Mouse (Mus musculus) stomach, postnatal 0 days (tissue): ENCODE results near the gene Ly6g6e. TPM values are rescaled to one million over a fixed set of nuclear protein-coding genes. Genes with fewer than 3 reads are reported as not detected.

Experiments
- ATAC-seq: fragments of 200-750 bp; cut with Nextera tagmentation; 2 replicates; pipeline ENCODE4 v1.8.0; 2017; ENCODE audit not compliant: low FRiP score, low TSS enrichment
- DNase-seq: peaks from one replicate; pipeline ENCODE4 v3.0.0-alpha.2; 2016; ENCODE audit warnings: low spot score
- H3K27ac ChIP-seq: fragments of 300-500 bp; sonication (generic); replicated peaks from 2 replicates; pipeline ENCODE4 v1.5.1; 2014; ENCODE audit warnings: mild to moderate bottlenecking, control low read depth
- H3K27me3 ChIP-seq: fragments of 300-500 bp; sonication (generic); 2 replicates; pipeline ENCODE4 v1.6.1; 2014; ENCODE audit warnings: low read length; ENCODE audit not compliant: control insufficient read depth, insufficient read depth
- H3K36me3 ChIP-seq: fragments of 300-500 bp; sonication (generic); 2 replicates; pipeline ENCODE4 v1.6.1; 2014; ENCODE audit warnings: low read length, mixed read lengths; ENCODE audit not compliant: control insufficient read depth, insufficient read depth
- H3K4me1 ChIP-seq: fragments of 300-500 bp; sonication (generic); replicated peaks from 2 replicates; pipeline ENCODE4 v1.6.1; 2014; ENCODE audit warnings: antibody characterized with exemption; ENCODE audit not compliant: control insufficient read depth, insufficient read depth
- H3K4me2 ChIP-seq: fragments of 300-500 bp; sonication (generic); replicated peaks from 2 replicates; pipeline ENCODE4 v1.6.1; 2014; ENCODE audit warnings: low read depth, mild to moderate bottlenecking, control low read depth, moderate library complexity
- H3K4me3 ChIP-seq: fragments of 300-500 bp; sonication (generic); 2 replicates; pipeline ENCODE4 v1.5.1; 2014; ENCODE audit warnings: low read depth, low read length, control low read depth
- H3K9ac ChIP-seq: fragments of 300-500 bp; sonication (generic); 2 replicates; pipeline ENCODE4 v1.6.1; 2014; ENCODE audit warnings: mild to moderate bottlenecking, low read length, control low read depth, mixed read lengths
- H3K9me3 ChIP-seq: fragments of 300-500 bp; sonication (generic); 2 replicates; pipeline ENCODE4 v1.6.1; 2016; ENCODE audit warnings: low read length; ENCODE audit not compliant: control insufficient read depth
- CTCF ChIP-seq: IDR thresholded peaks from 2 replicates; pipeline ENCODE4 v1.5.1; 2016; ENCODE audit warnings: antibody characterized with exemption, low read depth, mild to moderate bottlenecking, moderate library complexity
- EP300 ChIP-seq: optimal IDR thresholded peaks from 2 replicates; pipeline ENCODE3; 2016; ENCODE audit warnings: antibody characterized with exemption
- WGBS: fragments of 180-500 bp; shearing (Covaris S2); extraction: QIAGEN DNeasy Blood & Tissue Kit; methylation state at CpG from one replicate; pipeline ENCODE4 v1.1.7; 2014; 5-methylcytosine and 5-hydroxymethylcytosine counted together
- polyA plus RNA-seq: library from polyadenylated mRNA; unstranded; fragments of >200 nt; fragmentation: Nextera tagmentation; extraction: Ambion mirVana; gene quantifications from 2 replicates; pipeline ENCODE4 v1.2.1, GENCODE M21; 2015

The Ly6g6e gene
- polyA plus RNA-seq, 1 experiment from 2014 or later: 109 TPM

DNA sequence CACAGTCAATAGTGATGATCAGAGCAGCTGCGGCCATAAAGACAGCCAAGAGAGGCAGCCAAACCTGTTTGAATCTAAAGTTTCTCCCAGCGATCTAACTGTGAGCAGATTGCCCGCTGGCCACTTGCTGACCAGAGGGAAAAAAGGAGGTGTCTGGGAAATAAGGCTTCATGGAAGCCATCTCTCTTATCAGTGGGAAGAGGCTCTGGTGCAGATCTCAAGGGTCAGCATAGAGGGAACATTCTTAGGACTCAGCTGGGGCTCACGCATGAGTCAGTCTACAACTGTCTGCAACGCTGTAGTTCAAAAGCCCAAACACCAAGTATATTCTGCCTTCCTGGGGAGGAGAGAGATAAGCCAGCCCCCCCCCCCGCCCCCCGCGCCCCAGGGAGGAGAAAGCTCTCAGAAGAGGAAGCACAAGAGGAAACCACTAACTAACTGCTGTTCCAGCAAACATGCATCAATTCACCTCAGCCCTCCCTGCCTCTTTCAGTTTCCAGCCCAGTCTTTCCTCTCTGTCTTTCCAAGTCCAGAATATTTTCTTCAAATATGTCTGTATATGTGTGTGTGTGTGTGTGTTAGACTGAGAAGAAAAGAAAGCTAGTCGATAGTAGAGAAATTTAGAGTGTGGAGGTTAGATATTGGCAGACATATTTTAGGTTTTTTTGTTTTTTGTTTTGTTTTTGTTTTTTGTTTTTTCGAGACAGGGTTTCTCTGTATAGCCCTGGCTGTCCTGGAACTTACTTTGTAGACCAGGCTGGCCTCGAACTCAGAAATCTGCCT lies 28.4 kb upstream of the Ly6g6e start:
- ATAC-seq: no peak
- peak; percentile 57 for DNase-seq
- Histone ChIP-seq H3K9ac (no peak overlapping the region), H3K4me2 (peak overlapping the region; percentile 42), H3K36me3 (peaks cover 6% of the 10 kb centered on the region), H3K27ac (peak overlapping the region; percentile 99), H3K27me3 (no peaks in the 10 kb centered on the region), H3K4me3 (0 out of 2 replicates have a peak overlapping the region, but pooled peaks have one; percentile 3), H3K4me1 (peaks cover 12% of the 10 kb centered on the region; the same call in 1 of the 2 replicates), H3K9me3 (no peaks in the 10 kb centered on the region)
- 20% methylated on average over 11 of the region's 11 CpGs for WGBS
- no peak for TF ChIP-seq EP300
- no peak for TF ChIP-seq CTCF

DNA sequence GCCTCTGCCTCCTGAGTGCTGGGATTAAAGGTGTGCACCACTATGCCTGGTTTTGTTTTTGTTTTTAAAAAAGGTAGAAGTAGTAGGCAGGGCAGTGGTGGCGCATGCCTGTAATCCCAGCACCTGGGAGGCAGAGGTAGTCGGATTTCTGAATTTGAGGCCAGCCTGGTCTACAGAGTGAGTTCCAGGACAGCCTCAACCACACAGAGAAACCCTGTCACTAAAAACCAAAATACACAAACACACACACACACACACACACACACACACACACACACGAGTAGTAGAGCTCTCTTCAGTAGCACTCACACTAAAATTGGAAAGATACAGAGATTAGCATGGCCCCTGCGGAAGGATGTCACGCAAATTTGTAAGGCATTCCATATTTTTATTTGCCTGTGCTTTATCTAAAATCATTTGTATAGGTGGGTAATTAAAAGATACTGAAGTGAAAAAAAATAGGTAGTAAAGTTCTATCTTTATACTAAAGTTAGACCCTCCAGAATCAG lies 27.7 kb upstream of the Ly6g6e start:
- Histone ChIP-seq H3K4me1 (peaks cover 12% of the 10 kb centered on the region; the same call in 1 of the 2 replicates), H3K4me3 (no peak overlapping the region), H3K27me3 (no peaks in the 10 kb centered on the region)

DNA sequence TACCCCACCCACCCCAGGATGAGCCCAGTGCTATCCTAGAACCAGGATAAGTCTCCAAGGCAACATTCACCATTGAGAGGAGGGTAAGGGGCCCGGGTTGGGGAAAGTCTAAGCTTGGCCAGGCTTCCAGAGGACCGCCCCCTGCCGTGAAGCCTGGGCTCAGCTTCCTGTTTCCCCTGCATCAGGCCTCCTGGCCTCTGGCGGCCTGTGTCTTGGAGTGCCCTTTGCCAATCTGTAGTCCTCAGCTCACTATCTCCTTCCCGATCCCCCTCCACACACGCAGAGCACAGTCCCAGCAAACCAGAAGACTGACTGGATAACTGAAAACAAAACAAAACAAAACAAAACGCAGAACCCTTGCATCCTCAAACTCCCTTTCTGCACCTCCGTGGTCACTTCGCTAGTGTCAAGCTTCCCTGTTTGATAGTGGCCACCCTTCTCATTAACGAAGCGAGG lies 27.1 kb upstream of the Ly6g6e start, which contains the start of gene Clic1:
Gene Clic1 (plus strand): TSS at position 406 of the 456 bp plus-strand sequence.
- peak; percentile 81 for DNase-seq

More for the DNA sequence above, 27.7 kb upstream of the Ly6g6e start:
- 61% methylated on average over 5 of the region's 5 CpGs for WGBS
- H3K27ac ChIP-seq: peak overlapping the region; percentile 99
- H3K4me2 ChIP-seq: peak overlapping the region; percentile 83
- H3K36me3 ChIP-seq: peaks cover 9% of the 10 kb centered on the region
- ATAC-seq (no peak), DNase-seq (no peak)
- TF ChIP-seq CTCF: no peak
- no peak for TF ChIP-seq EP300
- no peak overlapping the region; the same call in 1 of the 2 replicates for H3K9ac ChIP-seq
- H3K9me3 ChIP-seq: no peaks in the 10 kb centered on the region

DNA sequence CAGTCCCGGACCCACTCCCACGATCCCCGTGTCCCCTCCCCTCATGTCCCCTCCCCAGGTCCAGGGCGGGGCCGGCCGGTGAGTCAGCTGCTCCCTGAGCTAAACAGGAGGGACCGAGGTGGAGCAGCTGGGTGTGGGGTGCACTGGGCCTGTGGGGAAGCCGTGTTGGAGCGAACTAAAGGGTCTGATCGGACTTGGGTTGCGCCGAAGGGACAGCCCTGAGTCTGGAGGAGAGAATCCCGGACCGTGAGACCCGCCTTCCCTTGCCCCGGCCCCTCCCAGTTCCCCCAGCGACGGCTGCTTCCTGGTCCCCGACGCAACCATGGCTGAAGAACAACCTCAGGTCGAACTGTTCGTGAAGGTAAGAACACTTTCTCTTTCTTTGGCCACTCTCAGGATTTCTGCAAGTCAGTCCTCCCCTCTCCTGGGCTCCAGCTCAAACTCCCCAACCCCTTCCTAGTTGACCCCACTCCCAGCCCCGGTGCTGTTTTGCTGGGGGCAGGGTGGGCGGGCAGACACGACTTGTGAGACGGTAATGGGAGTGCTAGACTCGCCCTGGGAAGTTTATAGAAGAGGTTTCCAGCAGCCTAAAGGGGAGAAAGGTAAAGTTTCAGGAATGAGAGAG lies 26.5 kb upstream of the Ly6g6e start:
- peak; percentile 85 for DNase-seq
- WGBS: 0% methylated on average over 27 of the region's 27 CpGs
- no peaks in the 10 kb centered on the region for H3K9me3 ChIP-seq

More for the DNA sequence above, 27.1 kb upstream of the Ly6g6e start, which contains the start of gene Clic1:
- Histone ChIP-seq H3K4me3 (peak within 1 kb of the TSS; percentile 72), H3K9ac (peak within 1 kb of the TSS; percentile 88), H3K36me3 (peaks cover 14% of the 10 kb centered on the region), H3K4me1 (peaks cover 12% of the 10 kb centered on the region; the same call in 1 of the 2 replicates), H3K27me3 (no peaks in the 10 kb centered on the region), H3K4me2 (peak within 1 kb of the TSS; percentile 83), H3K9me3 (no peaks in the 10 kb centered on the region), H3K27ac (peak within 1 kb of the TSS; percentile 99)
- ATAC-seq: peak; percentile 10; the same call in 1 of the 2 replicates
- TF ChIP-seq CTCF (peak; percentile 61), EP300 (peak; percentile 13)
- 1% methylated on average over 11 of the region's 11 CpGs for WGBS

DNA sequence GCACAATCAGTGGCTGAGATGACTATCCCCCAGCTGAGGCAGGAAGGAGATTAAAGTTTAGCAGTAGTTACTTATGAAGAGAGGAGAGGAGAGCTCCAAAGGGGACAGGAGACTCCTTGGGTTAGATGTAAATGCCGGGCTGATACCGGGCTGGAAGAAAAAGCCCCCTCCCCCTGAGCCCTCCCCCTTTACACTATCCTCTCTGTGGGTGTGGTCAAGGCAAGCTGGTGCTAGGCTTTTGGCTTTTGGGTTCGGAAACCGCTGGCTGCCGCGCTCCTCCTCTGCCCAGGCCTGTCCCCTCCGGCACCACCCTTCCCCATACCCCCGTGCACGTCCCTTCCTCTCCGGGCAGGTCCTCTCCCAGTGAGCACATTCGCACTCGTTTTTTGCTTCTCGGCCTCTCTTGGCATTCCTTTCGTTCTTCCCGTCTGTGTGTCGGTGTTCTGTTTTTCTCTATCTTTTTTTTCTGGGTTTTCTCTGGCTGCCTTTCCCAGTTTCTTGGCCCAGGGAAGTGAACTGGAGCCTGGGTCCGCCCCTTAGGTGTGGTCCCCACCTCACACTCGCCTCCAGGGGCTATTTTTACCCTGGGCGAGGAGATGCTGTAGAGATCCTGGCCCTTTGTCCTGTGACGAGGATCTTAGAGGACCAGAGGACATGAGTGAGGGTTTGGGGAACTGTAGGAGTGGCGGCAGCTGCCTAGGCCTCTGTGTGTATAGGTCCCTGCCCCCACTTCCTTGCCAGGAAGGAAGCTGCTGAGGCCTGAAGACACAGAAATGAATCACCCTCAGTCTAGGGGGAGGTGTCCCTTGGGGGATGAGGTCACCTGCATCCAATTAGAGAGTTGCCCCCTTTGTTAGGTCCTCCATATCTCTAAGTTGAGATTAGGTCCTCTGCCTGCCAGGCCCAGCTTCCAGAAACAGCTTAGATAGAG lies 25.3 kb upstream of the Ly6g6e start:
- H3K9ac ChIP-seq: peak overlapping the region; percentile 88
- peak; percentile 80 for ATAC-seq
- no peaks in the 10 kb centered on the region for H3K9me3 ChIP-seq
- 0% methylated on average over 19 of the region's 21 CpGs for WGBS
- no peaks in the 10 kb centered on the region for H3K27me3 ChIP-seq
- peaks cover 12% of the 10 kb centered on the region; the same call in 1 of the 2 replicates for H3K4me1 ChIP-seq
- DNase-seq: peak; percentile 81
- H3K36me3 ChIP-seq: peaks cover 27% of the 10 kb centered on the region
- peak overlapping the region; percentile 99 for H3K27ac ChIP-seq
- no peak for TF ChIP-seq EP300
- 0 out of 2 replicates have a peak, but pooled peaks have one; percentile 2 for TF ChIP-seq CTCF
- peak overlapping the region; percentile 83 for H3K4me2 ChIP-seq
- H3K4me3 ChIP-seq: peak overlapping the region; percentile 72

More for the DNA sequence above, 26.5 kb upstream of the Ly6g6e start:
- Histone ChIP-seq H3K4me3 (peak overlapping the region; percentile 72), H3K36me3 (peaks cover 18% of the 10 kb centered on the region), H3K4me2 (peak overlapping the region; percentile 83), H3K4me1 (peaks cover 12% of the 10 kb centered on the region; the same call in 1 of the 2 replicates), H3K9ac (peak overlapping the region; percentile 88), H3K27me3 (no peaks in the 10 kb centered on the region), H3K27ac (peak overlapping the region; percentile 99)
- peak; percentile 45 for ATAC-seq
- TF ChIP-seq CTCF (no peak), EP300 (peak; percentile 11)
